Mouse (Mus musculus) intestine, embryonic 16.5 days (tissue): ENCODE measurements around the gene Snx32. TPM values are rescaled to one million over a fixed set of nuclear protein-coding genes. Genes with fewer than 3 reads are reported as not detected.

Source experiments
- ATAC-seq: fragments of 200-750 bp; cut with Nextera tagmentation; 2 replicates; pipeline ENCODE4 v1.8.0; 2017; ENCODE audit warnings: moderate TSS enrichment, moderate library complexity
- H3K27ac ChIP-seq: fragments of 300-500 bp; sonication (generic); 2 replicates; pipeline ENCODE4 v1.5.1; 2014; ENCODE audit warnings: mild to moderate bottlenecking, low read length
- H3K27me3 ChIP-seq: fragments of 300-500 bp; sonication (generic); replicated peaks from 2 replicates; pipeline ENCODE4 v1.6.1; 2014; ENCODE audit warnings: low read length, control low read depth, mixed read lengths; ENCODE audit not compliant: control insufficient read depth, insufficient read depth
- H3K36me3 ChIP-seq: fragments of 300-500 bp; sonication (generic); 2 replicates; pipeline ENCODE4 v1.6.1; 2014; ENCODE audit warnings: low read length, control low read depth; ENCODE audit not compliant: control insufficient read depth, insufficient read depth
- H3K4me1 ChIP-seq: fragments of 300-500 bp; sonication (generic); 2 replicates; pipeline ENCODE4 v1.6.1; 2014; ENCODE audit warnings: low read length, control low read depth, mixed read lengths; ENCODE audit not compliant: control insufficient read depth, insufficient read depth
- H3K4me2 ChIP-seq: fragments of 300-500 bp; sonication (generic); 2 replicates; pipeline ENCODE4 v1.6.1; 2014; ENCODE audit warnings: low read depth, low read length, control low read depth
- H3K4me3 ChIP-seq: fragments of 300-500 bp; sonication (generic); 2 replicates; pipeline ENCODE4 v1.5.1; 2014; ENCODE audit warnings: mild to moderate bottlenecking, low read length
- H3K9ac ChIP-seq: fragments of 300-500 bp; sonication (generic); 2 replicates; pipeline ENCODE4 v1.6.1; 2014; ENCODE audit warnings: low read depth, low read length
- H3K9me3 ChIP-seq: fragments of 300-500 bp; sonication (generic); 2 replicates; pipeline ENCODE4 v1.6.1; 2016; ENCODE audit warnings: low read length, control low read depth; ENCODE audit not compliant: control insufficient read depth
- WGBS: fragments of 180-500 bp; shearing (Covaris S2); extraction: QIAGEN DNeasy Blood & Tissue Kit; methylation state at CpG from one replicate; pipeline ENCODE4 v1.1.7; 2014; 5-methylcytosine and 5-hydroxymethylcytosine counted together
- polyA plus RNA-seq: library from polyadenylated mRNA; unstranded; fragments of >200 nt; fragmentation: Nextera tagmentation; extraction: Ambion mirVana; gene quantifications from 2 replicates; pipeline ENCODE4 v1.2.1, GENCODE M21; 2015

Snx32 gene
- polyA plus RNA-seq = 6.9 and 7.4 TPM in 2 replicates

- no peaks in the 10 kb centered on the region for H3K27me3 ChIP-seq
- H3K9me3 ChIP-seq = no peaks in the 10 kb centered on the region
- H3K27ac ChIP-seq = peak within 1 kb of the TSS; percentile 48
- H3K4me3 ChIP-seq = peak within 1 kb of the TSS; percentile 60
- H3K4me1 ChIP-seq = peaks cover 18% of the 10 kb centered on the region
- peak within 1 kb of the TSS; percentile 86 for H3K4me2 ChIP-seq
- peak within 1 kb of the TSS; percentile 73 for H3K9ac ChIP-seq
- no peaks in the 10 kb centered on the region for H3K36me3 ChIP-seq
- WGBS = 4% methylated on average over 47 of the region's 47 CpGs
- peak; percentile 98 for ATAC-seq
These were observed at the start of gene Snx32 for GRCm38 (mm10) chr19:5510031-5511026. Gene Snx32 (minus strand): TSS chr19:5510538.

- Histone ChIP-seq H3K27ac (peak overlapping the region; percentile 92), H3K27me3 (peaks cover 4% of the 10 kb centered on the region; the same call in 1 of the 2 replicates), H3K9ac (peak overlapping the region; percentile 71), H3K4me2 (peak overlapping the region; percentile 50), H3K4me1 (peaks cover 26% of the 10 kb centered on the region), H3K9me3 (no peaks in the 10 kb centered on the region), H3K36me3 (no peaks in the 10 kb centered on the region), H3K4me3 (peak overlapping the region; percentile 58)
- WGBS = under 1% methylated on average over 69 of the region's 69 CpGs
- peak; percentile 9; the same call in 1 of the 2 replicates for ATAC-seq
These were observed 49.5 kb upstream of the Snx32 start for GRCm38 (mm10) chr19:5559631-5560456.

DNA sequence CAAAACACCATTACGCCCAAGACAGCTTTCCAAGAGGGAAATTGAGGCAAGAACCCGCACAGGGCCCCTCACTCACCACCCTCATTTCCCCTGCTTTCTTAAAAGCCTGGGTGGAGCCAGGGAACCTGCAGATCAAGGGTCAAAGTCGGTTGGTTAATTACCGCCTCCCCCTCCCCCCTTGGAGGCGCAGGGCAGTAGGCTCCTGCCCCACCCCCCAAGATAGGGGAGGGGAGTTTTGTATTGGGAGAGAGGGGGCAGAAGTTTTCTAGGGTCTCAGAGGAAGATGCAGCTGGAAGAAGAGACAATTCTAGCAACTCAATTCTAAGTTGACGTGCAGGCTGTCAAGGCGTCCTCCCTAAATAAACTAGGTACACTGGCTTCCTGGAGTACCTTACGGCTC is 48.9 kb upstream of the Snx32 start:
- Histone ChIP-seq H3K27ac (peak overlapping the region; percentile 92), H3K4me2 (peak overlapping the region; percentile 50), H3K9ac (peak overlapping the region; percentile 71), H3K36me3 (no peaks in the 10 kb centered on the region), H3K27me3 (peaks cover 4% of the 10 kb centered on the region; the same call in 1 of the 2 replicates), H3K4me1 (peaks cover 27% of the 10 kb centered on the region), H3K4me3 (peak overlapping the region; percentile 58), H3K9me3 (no peaks in the 10 kb centered on the region)
- WGBS = 10% methylated on average over 8 of the region's 8 CpGs
- peak; percentile 12; the same call in 1 of the 2 replicates for ATAC-seq

- H3K4me1 ChIP-seq = peaks cover 28% of the 10 kb centered on the region
- no peaks in the 10 kb centered on the region for H3K9me3 ChIP-seq
- H3K27ac ChIP-seq = peak overlapping the region; percentile 92
- peak overlapping the region; percentile 58 for H3K4me3 ChIP-seq
- H3K4me2 ChIP-seq = peak overlapping the region; percentile 50
- H3K9ac ChIP-seq = peak overlapping the region; percentile 71
- no peaks in the 10 kb centered on the region for H3K36me3 ChIP-seq
- 47% methylated on average over 8 of the region's 8 CpGs for WGBS
- peaks cover 4% of the 10 kb centered on the region; the same call in 1 of the 2 replicates for H3K27me3 ChIP-seq
- no peak for ATAC-seq
These were observed 48.4 kb upstream of the Snx32 start for GRCm38 (mm10) chr19:5558770-5559169.

DNA sequence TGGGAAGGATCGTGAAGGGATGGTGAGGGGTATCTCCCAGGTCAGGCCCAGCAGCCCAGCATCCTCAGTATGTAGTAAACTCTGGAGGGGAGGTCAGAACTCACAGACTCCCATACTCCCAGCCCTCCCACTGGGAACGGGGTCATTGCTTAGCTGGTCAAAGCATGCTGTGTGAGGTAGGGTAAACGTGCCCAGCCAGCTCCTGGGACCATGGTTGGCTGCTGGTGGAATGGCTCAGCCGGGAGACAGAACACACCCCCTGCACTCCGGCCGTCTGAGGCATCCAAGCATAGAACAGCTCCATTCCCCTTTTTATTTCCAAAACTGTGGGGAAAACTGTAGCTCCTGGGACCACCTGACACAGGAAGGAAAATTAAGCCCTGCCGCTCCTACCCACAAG is 47.8 kb upstream of the Snx32 start:
- peak overlapping the region; percentile 92 for H3K27ac ChIP-seq
- peak overlapping the region; percentile 50 for H3K4me2 ChIP-seq
- H3K4me3 ChIP-seq = peak overlapping the region; percentile 58
- H3K27me3 ChIP-seq = peaks cover 4% of the 10 kb centered on the region; the same call in 1 of the 2 replicates
- 38% methylated on average over 7 of the region's 7 CpGs for WGBS
- no peak for ATAC-seq
- peaks cover 34% of the 10 kb centered on the region for H3K4me1 ChIP-seq
- no peaks in the 10 kb centered on the region for H3K9me3 ChIP-seq
- H3K9ac ChIP-seq = peak overlapping the region; percentile 71
- no peaks in the 10 kb centered on the region for H3K36me3 ChIP-seq

DNA sequence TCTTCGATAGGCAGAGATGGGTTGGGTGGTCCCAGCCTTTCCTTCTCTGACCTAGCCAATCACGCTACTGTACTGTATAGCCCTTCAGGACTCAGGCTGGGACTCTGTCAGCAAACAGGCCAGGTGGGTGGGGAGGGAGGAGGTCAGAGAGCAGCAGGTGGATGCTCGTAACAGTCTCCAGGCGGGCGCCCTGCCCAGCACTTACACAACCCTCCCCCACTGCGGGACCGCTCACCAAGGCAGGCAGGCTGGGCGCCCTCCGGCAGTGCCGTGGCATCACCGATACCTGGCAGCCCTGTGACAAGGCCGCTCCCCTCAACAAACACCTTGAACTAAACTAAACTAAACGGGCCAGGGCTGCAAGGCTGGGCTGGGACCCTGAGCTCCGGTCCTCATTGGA is 43.9 kb upstream of the Snx32 start:
- H3K9me3 ChIP-seq = no peaks in the 10 kb centered on the region
- ATAC-seq = peak; percentile 90
- 50% methylated on average over 14 of the region's 14 CpGs for WGBS
- 0 out of 2 replicates have a peak overlapping the region, but pooled peaks have one; percentile 4 for H3K9ac ChIP-seq
- H3K27me3 ChIP-seq = no peaks in the 10 kb centered on the region; the same call in 1 of the 2 replicates
- H3K4me3 ChIP-seq = peak overlapping the region; percentile 23
- peaks cover 35% of the 10 kb centered on the region for H3K4me1 ChIP-seq
- peak overlapping the region; percentile 87 for H3K27ac ChIP-seq
- H3K36me3 ChIP-seq = 0 out of 2 replicates have a peak, but pooled peaks cover 10% of the 10 kb centered on the region
- peak overlapping the region; percentile 45 for H3K4me2 ChIP-seq

GRCm38 (mm10) chr19:5553802-5554201 is 43.5 kb upstream of the Snx32 start:
- peaks cover 35% of the 10 kb centered on the region for H3K4me1 ChIP-seq
- peak overlapping the region; percentile 23; the same call in 1 of the 2 replicates for H3K4me3 ChIP-seq
- no peaks in the 10 kb centered on the region for H3K9me3 ChIP-seq
- WGBS = 35% methylated on average over 8 of the region's 8 CpGs
- H3K36me3 ChIP-seq = 0 out of 2 replicates have a peak, but pooled peaks cover 10% of the 10 kb centered on the region
- H3K27ac ChIP-seq = peak overlapping the region; percentile 87
- H3K4me2 ChIP-seq = peak overlapping the region; percentile 45
- H3K27me3 ChIP-seq = no peaks in the 10 kb centered on the region; the same call in 1 of the 2 replicates
- peak overlapping the region; percentile 4; the same call in 1 of the 2 replicates for H3K9ac ChIP-seq
- peak; percentile 83 for ATAC-seq

- 0 out of 2 replicates have a peak, but pooled peaks cover 10% of the 10 kb centered on the region for H3K36me3 ChIP-seq
- H3K9me3 ChIP-seq = no peaks in the 10 kb centered on the region
- no peak overlapping the region for H3K9ac ChIP-seq
- ATAC-seq = no peak
- H3K4me3 ChIP-seq = no peak overlapping the region
- no peaks in the 10 kb centered on the region for H3K27me3 ChIP-seq
- H3K27ac ChIP-seq = no peak overlapping the region
- no peak overlapping the region for H3K4me2 ChIP-seq
- H3K4me1 ChIP-seq = 0 out of 2 replicates have a peak, but pooled peaks cover 5% of the 10 kb centered on the region
- WGBS = 69% methylated on average over 4 of the region's 4 CpGs
These were observed 37.2 kb upstream of the Snx32 start for GRCm38 (mm10) chr19:5547471-5548056.
